Mouse (Mus musculus): ENCODE measurements at regions not wholly inside any gene's neighbourhood (a gene's known extent, or its start where the extent isn't known, plus 50 kb on each side); places are given as distances from the start of the nearest gene placed in this dataset.

GRCm38 (mm10) chr7:95250651-95251050, 920.4 kb upstream of the Tenm4 start:
- Histone ChIP-seq H3K36me3 (replicated peaks; ENCODE audit: control insufficient read depth, insufficient read depth, low read length) (no peaks in the 10 kb centered on the region), H3K9ac (replicated peaks; ENCODE audit: low read depth, low read length) (no peak overlapping the region), H3K9me3 (replicated peaks; ENCODE audit: control insufficient read depth, low read length) (no peaks in the 10 kb centered on the region), H3K4me3 (ENCODE audit: low read depth, low read length) (no peak overlapping the region), H3K27ac (ENCODE audit: low read depth) (no peak overlapping the region), H3K4me2 (ENCODE audit: low read depth, low read length) (no peak overlapping the region), H3K27me3 (ENCODE audit: control insufficient read depth, insufficient read depth, low read length) (no peaks in the 10 kb centered on the region), H3K4me1 (ENCODE audit: control insufficient read depth, insufficient read depth) (peaks cover 5% of the 10 kb centered on the region)
- ATAC-seq (ENCODE audit: insufficient read depth, low read depth): no peak
- TF ChIP-seq EP300 (IDR thresholded peaks at IDR 0.05; ENCODE audit: low read depth): no peak
- DNase-seq (ENCODE audit: low spot score): no peak

- DNase-seq (ENCODE audit: low spot score) (no peak), ATAC-seq (ENCODE audit: insufficient read depth, low read depth) (no peak)
- H3K36me3 ChIP-seq (replicated peaks; ENCODE audit: control insufficient read depth, insufficient read depth, low read length): no peaks in the 10 kb centered on the region
- no peaks in the 10 kb centered on the region for H3K27me3 ChIP-seq (ENCODE audit: control insufficient read depth, insufficient read depth, low read length)
- no peak for TF ChIP-seq EP300 (IDR thresholded peaks at IDR 0.05; ENCODE audit: low read depth)
- no peak for TF ChIP-seq CTCF (IDR thresholded peaks at IDR 0.05; ENCODE audit: low read depth)
- H3K27ac ChIP-seq (ENCODE audit: low read depth): no peak overlapping the region
- no peak overlapping the region for H3K9ac ChIP-seq (replicated peaks; ENCODE audit: low read depth, low read length)
- peaks cover 5% of the 10 kb centered on the region for H3K4me1 ChIP-seq (ENCODE audit: control insufficient read depth, insufficient read depth)
- H3K4me3 ChIP-seq (ENCODE audit: low read depth, low read length): no peak overlapping the region
- 48% methylated on average over 5 of the region's 5 CpGs for WGBS
- H3K4me2 ChIP-seq (ENCODE audit: low read depth, low read length): no peak overlapping the region
- no peaks in the 10 kb centered on the region for H3K9me3 ChIP-seq (replicated peaks; ENCODE audit: control insufficient read depth, low read length)
These were observed 917.0 kb upstream of the Tenm4 start for GRCm38 (mm10) chr7:95253862-95254545.

GRCm38 (mm10) chr7:95254913-95255312, 916.1 kb upstream of the Tenm4 start:
- no peak overlapping the region for H3K4me3 ChIP-seq (ENCODE audit: low read depth, low read length)
- no peak for DNase-seq (ENCODE audit: low spot score)
- no peak for ATAC-seq (ENCODE audit: insufficient read depth, low read depth)

GRCm38 (mm10) chr7:95255699-95256098, 915.3 kb upstream of the Tenm4 start:
- no peaks in the 10 kb centered on the region for H3K9me3 ChIP-seq (replicated peaks; ENCODE audit: control insufficient read depth, low read length)
- TF ChIP-seq EP300 (IDR thresholded peaks at IDR 0.05; ENCODE audit: low read depth) (no peak), CTCF (IDR thresholded peaks at IDR 0.05; ENCODE audit: low read depth) (no peak)

More at GRCm38 (mm10) chr7:95254913-95255312, 916.1 kb upstream of the Tenm4 start:
- 68% methylated on average over 3 of the region's 3 CpGs for WGBS
- Histone ChIP-seq H3K9me3 (replicated peaks; ENCODE audit: control insufficient read depth, low read length) (no peaks in the 10 kb centered on the region), H3K4me1 (ENCODE audit: control insufficient read depth, insufficient read depth) (peaks cover 5% of the 10 kb centered on the region), H3K27me3 (ENCODE audit: control insufficient read depth, insufficient read depth, low read length) (no peaks in the 10 kb centered on the region), H3K36me3 (replicated peaks; ENCODE audit: control insufficient read depth, insufficient read depth, low read length) (no peaks in the 10 kb centered on the region), H3K9ac (replicated peaks; ENCODE audit: low read depth, low read length) (no peak overlapping the region), H3K27ac (ENCODE audit: low read depth) (no peak overlapping the region), H3K4me2 (ENCODE audit: low read depth, low read length) (no peak overlapping the region)
- TF ChIP-seq EP300 (IDR thresholded peaks at IDR 0.05; ENCODE audit: low read depth) (no peak), CTCF (IDR thresholded peaks at IDR 0.05; ENCODE audit: low read depth) (no peak)

DNA sequence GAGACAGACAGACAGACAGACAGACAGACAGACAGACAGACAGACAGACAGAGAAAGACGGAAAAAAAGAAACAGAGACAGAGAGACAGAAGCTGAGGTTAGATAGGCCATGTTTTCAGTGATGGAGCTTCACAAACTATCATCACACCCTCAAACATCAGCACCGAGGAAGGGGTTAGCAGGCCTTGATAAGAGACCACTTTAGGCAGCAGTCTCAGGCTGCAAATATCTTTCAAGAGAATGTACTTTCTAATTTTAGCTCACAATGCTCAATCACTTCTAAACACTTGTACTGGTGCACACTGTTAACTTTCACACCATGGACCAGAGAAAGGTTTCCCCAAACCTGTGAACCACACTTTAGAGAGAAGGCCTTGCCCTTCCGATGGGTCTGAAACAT, 908.1 kb upstream of the Tenm4 start:
- no peaks in the 10 kb centered on the region for H3K9me3 ChIP-seq (replicated peaks; ENCODE audit: control insufficient read depth, low read length)
- peak overlapping the region; percentile 65 for H3K27ac ChIP-seq (ENCODE audit: low read depth)
- ATAC-seq (ENCODE audit: insufficient read depth, low read depth) (peak; percentile 91), DNase-seq (ENCODE audit: low spot score) (peak; percentile 76)
- TF ChIP-seq CTCF (IDR thresholded peaks at IDR 0.05; ENCODE audit: low read depth) (no peak), EP300 (IDR thresholded peaks at IDR 0.05; ENCODE audit: low read depth) (no peak)
- no peak overlapping the region for H3K9ac ChIP-seq (replicated peaks; ENCODE audit: low read depth, low read length)
- WGBS: 28% methylated on average over 3 of the region's 3 CpGs
- peaks cover 15% of the 10 kb centered on the region; the same call in 1 of the 2 replicates for H3K4me1 ChIP-seq (ENCODE audit: control insufficient read depth, insufficient read depth)
- no peaks in the 10 kb centered on the region for H3K27me3 ChIP-seq (ENCODE audit: control insufficient read depth, insufficient read depth, low read length)
- H3K36me3 ChIP-seq (replicated peaks; ENCODE audit: control insufficient read depth, insufficient read depth, low read length): no peaks in the 10 kb centered on the region
- H3K4me2 ChIP-seq (ENCODE audit: low read depth, low read length): no peak overlapping the region
- no peak overlapping the region for H3K4me3 ChIP-seq (ENCODE audit: low read depth, low read length)

More at GRCm38 (mm10) chr7:95255699-95256098, 915.3 kb upstream of the Tenm4 start:
- H3K27me3 ChIP-seq (ENCODE audit: control insufficient read depth, insufficient read depth, low read length): no peaks in the 10 kb centered on the region
- no peak overlapping the region for H3K9ac ChIP-seq (replicated peaks; ENCODE audit: low read depth, low read length)
- no peaks in the 10 kb centered on the region for H3K36me3 ChIP-seq (replicated peaks; ENCODE audit: control insufficient read depth, insufficient read depth, low read length)
- H3K4me2 ChIP-seq (ENCODE audit: low read depth, low read length): no peak overlapping the region
- DNase-seq (ENCODE audit: low spot score): no peak
- H3K4me1 ChIP-seq (ENCODE audit: control insufficient read depth, insufficient read depth): peaks cover 5% of the 10 kb centered on the region
- ATAC-seq (ENCODE audit: insufficient read depth, low read depth): no peak
- H3K4me3 ChIP-seq (ENCODE audit: low read depth, low read length): no peak overlapping the region
- no peak overlapping the region for H3K27ac ChIP-seq (ENCODE audit: low read depth)

DNA sequence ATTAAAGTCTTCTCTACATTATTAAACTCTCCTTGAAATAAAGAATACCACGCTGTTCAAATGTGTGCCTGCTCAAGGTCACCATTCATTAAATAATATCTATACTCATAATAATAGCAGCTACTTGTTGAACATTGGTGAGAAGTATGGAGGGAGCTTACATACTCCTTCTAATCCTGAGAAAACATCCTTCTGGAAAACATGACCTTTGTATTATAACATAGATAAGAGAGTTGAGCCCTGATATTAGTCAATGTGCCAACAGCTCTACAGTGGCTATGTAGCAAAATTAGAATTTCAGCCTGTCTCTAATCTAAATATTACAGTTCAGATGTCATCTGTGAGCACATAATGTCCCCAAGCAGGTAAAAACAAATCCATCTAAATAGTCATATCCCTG, 893.8 kb upstream of the Tenm4 start:
- DNase-seq (ENCODE audit: low spot score): no peak
- no peak for TF ChIP-seq EP300 (IDR thresholded peaks at IDR 0.05; ENCODE audit: low read depth)
- no peaks in the 10 kb centered on the region for H3K36me3 ChIP-seq (replicated peaks; ENCODE audit: control insufficient read depth, insufficient read depth, low read length)

More for the DNA sequence above, 893.8 kb upstream of the Tenm4 start:
- no peak overlapping the region for H3K27ac ChIP-seq (ENCODE audit: low read depth)
- no peak for ATAC-seq (ENCODE audit: insufficient read depth, low read depth)
- WGBS: 81% methylated on average over 1 of the region's 1 CpGs
- H3K4me1 ChIP-seq (ENCODE audit: control insufficient read depth, insufficient read depth): no peaks in the 10 kb centered on the region
- H3K9ac ChIP-seq (replicated peaks; ENCODE audit: low read depth, low read length): no peak overlapping the region
- H3K4me3 ChIP-seq (ENCODE audit: low read depth, low read length): no peak overlapping the region
- no peaks in the 10 kb centered on the region for H3K27me3 ChIP-seq (ENCODE audit: control insufficient read depth, insufficient read depth, low read length)
- no peak overlapping the region for H3K4me2 ChIP-seq (ENCODE audit: low read depth, low read length)
- no peaks in the 10 kb centered on the region for H3K9me3 ChIP-seq (replicated peaks; ENCODE audit: control insufficient read depth, low read length)
